Mouse (Mus musculus): ENCODE results near the gene Ddah2. TPM values are rescaled to one million over a fixed set of nuclear protein-coding genes. Genes with fewer than 3 reads are reported as not detected.

The Ddah2 gene
- polyA plus RNA-seq, 1 experiment from 2014 or later = 471 TPM

DNA sequence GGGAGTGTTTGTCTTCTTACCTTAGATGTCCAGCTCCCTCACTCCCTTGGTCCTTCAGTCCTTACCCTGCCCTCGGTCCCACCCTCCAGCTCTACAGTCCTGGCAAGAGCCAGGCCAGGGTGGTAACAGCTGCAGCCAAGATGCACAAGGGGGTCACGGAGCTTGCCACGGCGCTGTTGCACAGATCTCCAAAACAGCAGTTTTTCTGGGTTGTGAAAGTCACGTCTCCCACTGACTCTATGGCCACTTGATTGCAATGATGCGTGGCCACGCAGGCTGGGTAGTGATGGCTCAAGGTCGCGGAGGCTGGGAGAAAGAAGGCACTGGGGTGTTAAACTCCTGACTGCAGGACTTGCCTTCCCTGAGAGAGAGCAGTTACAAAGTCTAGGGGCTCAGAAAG is 12.6 kb downstream of the Ddah2 start:
- 80% methylated on average over 9 of the region's 9 CpGs for WGBS
- no peak for ATAC-seq (ENCODE audit: insufficient number of reproducible peaks, insufficient read depth, low FRiP score, low TSS enrichment)
- H3K36me3 ChIP-seq = no peaks in the 10 kb centered on the region
- no peak overlapping the region for H3K4me2 ChIP-seq (replicated peaks)
- H3K27me3 ChIP-seq = peaks cover 29% of the 10 kb centered on the region
- H3K4me3 ChIP-seq = no peak overlapping the region
- peaks cover 3% of the 10 kb centered on the region for H3K4me1 ChIP-seq
- no peaks in the 10 kb centered on the region for H3K9me3 ChIP-seq
- H3K9ac ChIP-seq = no peak overlapping the region
- no peak overlapping the region for H3K27ac ChIP-seq

DNA sequence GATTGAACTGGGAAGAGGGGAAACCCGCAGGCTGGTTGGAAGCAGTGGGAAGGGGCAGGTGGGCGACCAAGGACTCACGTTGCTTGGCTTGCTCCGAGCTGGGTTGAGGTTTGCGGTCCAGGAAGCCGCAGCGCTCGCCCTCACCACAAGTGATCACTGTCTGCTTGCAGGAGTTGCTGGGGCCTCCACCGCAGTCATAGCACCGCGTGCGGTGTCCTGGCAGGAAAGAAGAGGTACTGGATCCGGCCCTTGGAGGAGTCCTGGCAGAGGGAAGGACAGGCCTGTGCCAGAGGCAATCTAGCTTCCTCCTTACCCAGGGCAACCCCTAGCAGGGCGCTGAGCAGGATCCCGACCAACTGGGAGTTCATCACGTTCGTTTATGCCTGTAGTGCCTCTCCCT is 15.3 kb downstream of the Ddah2 start:
- WGBS = 47% methylated on average over 17 of the region's 17 CpGs
- Histone ChIP-seq H3K36me3 (no peaks in the 10 kb centered on the region), H3K4me2 (replicated peaks) (no peak overlapping the region)

DNA sequence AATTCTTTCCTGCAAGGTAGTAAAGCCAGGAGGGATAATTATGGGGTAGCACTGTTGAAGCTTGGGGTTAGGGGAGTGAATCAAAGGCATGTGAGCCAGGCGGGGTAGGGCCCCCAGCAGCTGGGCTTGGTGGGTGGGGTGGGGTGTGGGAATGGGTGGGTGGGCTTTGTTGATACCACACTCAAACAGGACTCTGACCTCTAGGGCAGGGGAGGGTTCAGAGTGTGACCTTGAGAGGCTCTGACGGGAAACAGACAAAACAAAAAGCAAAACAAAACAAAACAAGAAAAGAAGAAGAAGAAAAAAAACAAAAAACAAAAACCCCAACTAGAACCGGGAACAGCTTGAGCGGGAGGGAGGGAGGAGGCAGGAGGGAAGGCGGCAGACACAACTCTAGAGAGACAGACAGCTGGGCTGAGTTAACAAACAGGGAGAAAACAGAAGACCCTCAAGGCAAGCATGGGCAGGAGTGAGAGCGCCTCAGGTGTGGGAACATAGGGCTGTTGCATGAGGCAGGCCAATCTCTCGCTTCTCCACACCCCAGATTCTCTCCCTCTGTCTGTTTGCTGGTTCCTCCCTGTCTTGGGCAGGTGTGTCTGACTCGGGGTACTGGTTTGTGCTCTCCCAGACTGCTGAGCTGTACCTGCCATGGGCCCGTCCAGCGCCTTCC is 17.8 kb downstream of the Ddah2 start, which contains the start of gene Ly6g6e:
Gene Ly6g6e (plus strand): TSS at position 396 of the 670 bp plus-strand sequence.
- Histone ChIP-seq H3K4me2 (replicated peaks) (peak within 1 kb of the TSS; percentile 24), H3K36me3 (no peaks in the 10 kb centered on the region), H3K27ac (no peak within 1 kb of the TSS), H3K27me3 (peaks cover 27% of the 10 kb centered on the region), H3K9me3 (no peaks in the 10 kb centered on the region), H3K4me3 (peak within 1 kb of the TSS; percentile 14; the same call in 1 of the 2 replicates), H3K9ac (no peak within 1 kb of the TSS), H3K4me1 (peaks cover 23% of the 10 kb centered on the region)
- ATAC-seq (ENCODE audit: insufficient number of reproducible peaks, insufficient read depth, low FRiP score, low TSS enrichment) = no peak
- 16% methylated on average over 10 of the region's 10 CpGs for WGBS

More for the DNA sequence above, 15.3 kb downstream of the Ddah2 start:
- 0 out of 2 replicates have a peak overlapping the region, but pooled peaks have one; percentile 1 for H3K9ac ChIP-seq
- no peak overlapping the region for H3K4me3 ChIP-seq
- H3K9me3 ChIP-seq = no peaks in the 10 kb centered on the region
- peaks cover 26% of the 10 kb centered on the region for H3K27me3 ChIP-seq
- no peak for ATAC-seq (ENCODE audit: insufficient number of reproducible peaks, insufficient read depth, low FRiP score, low TSS enrichment)
- peaks cover 19% of the 10 kb centered on the region for H3K4me1 ChIP-seq
- no peak overlapping the region for H3K27ac ChIP-seq

DNA sequence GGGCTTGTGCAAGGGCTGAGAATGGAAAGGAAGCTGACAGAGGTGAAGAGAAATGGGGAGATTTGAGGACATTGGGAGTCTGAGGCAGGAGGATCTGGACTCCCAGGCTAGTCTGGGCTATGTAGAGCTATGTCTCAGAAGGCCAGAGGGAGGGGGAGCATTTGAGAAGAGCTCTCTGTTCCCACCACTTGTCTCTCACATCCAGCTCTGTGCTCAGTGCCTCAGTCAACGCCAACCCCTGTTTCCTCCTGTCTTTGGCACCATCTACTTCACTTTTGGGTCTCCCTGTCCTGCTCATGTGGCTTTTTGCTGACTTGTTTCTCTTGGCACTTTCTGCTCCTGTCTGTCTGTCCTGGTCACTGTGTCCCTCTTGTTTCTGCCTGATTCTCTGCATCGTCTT is 18.4 kb downstream of the Ddah2 start:
- Histone ChIP-seq H3K9ac (no peak overlapping the region), H3K4me3 (0 out of 2 replicates have a peak overlapping the region, but pooled peaks have one; percentile 14), H3K27me3 (peaks cover 27% of the 10 kb centered on the region), H3K9me3 (no peaks in the 10 kb centered on the region), H3K27ac (no peak overlapping the region), H3K4me1 (peaks cover 23% of the 10 kb centered on the region), H3K4me2 (replicated peaks) (peak overlapping the region; percentile 24), H3K36me3 (no peaks in the 10 kb centered on the region)
- WGBS = 48% methylated on average over 2 of the region's 2 CpGs
- no peak for ATAC-seq (ENCODE audit: insufficient number of reproducible peaks, insufficient read depth, low FRiP score, low TSS enrichment)

DNA sequence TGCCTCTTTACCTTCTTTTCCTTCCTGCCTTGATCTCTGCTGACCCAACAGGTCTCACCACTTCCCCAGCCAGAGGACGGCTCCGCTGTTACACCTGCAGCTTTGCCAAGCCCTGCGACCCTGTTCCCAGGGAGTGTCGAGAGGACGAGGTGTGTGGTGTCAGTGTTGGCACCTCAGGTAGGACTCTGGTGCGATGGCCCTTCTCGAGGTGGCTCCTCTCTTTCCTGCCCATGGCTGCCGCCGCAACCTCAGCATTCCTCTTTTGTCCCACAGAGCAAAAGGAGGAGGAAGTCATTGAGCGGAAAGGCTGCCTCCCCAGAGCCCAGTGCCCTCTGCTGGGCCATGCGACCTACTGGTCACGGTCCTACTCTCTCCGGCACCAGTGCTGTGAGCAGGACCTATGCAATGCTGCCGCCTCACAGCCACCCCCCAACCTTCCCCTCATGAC is 19.0 kb downstream of the Ddah2 start, which contains the start of gene Ly6g6d:
Gene Ly6g6d (minus strand): TSS at position 280 of the 448 bp plus-strand sequence.
- no peak within 1 kb of the TSS for H3K27ac ChIP-seq
- ATAC-seq (ENCODE audit: insufficient number of reproducible peaks, insufficient read depth, low FRiP score, low TSS enrichment) = peak; percentile 54; the same call in 1 of the 2 replicates
- H3K9ac ChIP-seq = no peak within 1 kb of the TSS

DNA sequence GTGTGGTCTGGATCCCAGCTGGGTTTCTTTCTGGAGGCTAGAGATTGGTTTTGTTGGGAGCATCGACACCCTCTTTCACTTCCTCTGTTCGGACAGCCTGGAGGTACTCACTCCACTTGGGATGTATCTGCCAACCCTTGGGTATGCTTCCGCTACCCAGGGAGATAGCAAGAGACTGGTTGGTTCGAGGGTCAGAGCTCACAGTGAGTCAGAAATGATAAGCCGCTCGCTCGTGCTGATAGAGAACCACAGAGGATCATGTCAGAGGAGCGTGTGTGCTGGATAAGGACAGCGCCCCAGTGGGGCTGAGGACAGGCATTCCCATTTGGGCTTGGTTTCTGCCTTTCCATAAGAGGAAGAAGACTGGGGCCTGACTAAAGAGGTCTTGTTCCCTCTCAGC is 20.9 kb downstream of the Ddah2 start:
- 69% methylated on average over 9 of the region's 9 CpGs for WGBS
- Histone ChIP-seq H3K36me3 (no peaks in the 10 kb centered on the region), H3K27me3 (peaks cover 22% of the 10 kb centered on the region), H3K9me3 (no peaks in the 10 kb centered on the region), H3K4me2 (replicated peaks) (no peak overlapping the region), H3K9ac (no peak overlapping the region), H3K4me3 (no peak overlapping the region), H3K4me1 (peaks cover 23% of the 10 kb centered on the region), H3K27ac (no peak overlapping the region)
- ATAC-seq (ENCODE audit: insufficient number of reproducible peaks, insufficient read depth, low FRiP score, low TSS enrichment) = no peak

More for the DNA sequence above, 19.0 kb downstream of the Ddah2 start, which contains the start of gene Ly6g6d:
- Histone ChIP-seq H3K27me3 (peaks cover 27% of the 10 kb centered on the region), H3K4me3 (peak within 1 kb of the TSS; percentile 14; the same call in 1 of the 2 replicates), H3K9me3 (no peaks in the 10 kb centered on the region), H3K4me2 (replicated peaks) (peak within 1 kb of the TSS; percentile 24), H3K36me3 (no peaks in the 10 kb centered on the region), H3K4me1 (peaks cover 23% of the 10 kb centered on the region)
- 9% methylated on average over 14 of the region's 14 CpGs for WGBS

DNA sequence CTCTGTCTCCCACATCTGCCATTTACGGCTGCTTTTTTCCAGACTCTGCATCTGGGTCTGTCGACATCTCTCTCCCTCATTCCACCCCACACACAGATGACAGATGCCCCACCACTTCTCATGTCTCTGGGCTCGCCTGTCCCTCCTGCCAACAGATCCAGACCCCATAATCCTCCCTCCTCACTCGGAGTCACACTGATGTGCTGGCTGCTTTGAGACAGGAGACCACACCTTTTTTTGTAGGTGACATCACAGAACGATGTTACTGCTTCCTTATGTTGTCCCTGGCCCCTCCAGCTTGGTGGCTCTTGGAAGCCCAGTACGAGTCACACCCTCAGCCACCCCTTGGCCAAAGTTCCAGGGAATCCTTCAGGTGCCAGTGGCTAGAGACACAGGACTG is 21.4 kb downstream of the Ddah2 start:
- Histone ChIP-seq H3K36me3 (no peaks in the 10 kb centered on the region), H3K9ac (no peak overlapping the region), H3K4me3 (no peak overlapping the region), H3K27me3 (peaks cover 22% of the 10 kb centered on the region), H3K4me1 (peaks cover 23% of the 10 kb centered on the region), H3K9me3 (no peaks in the 10 kb centered on the region), H3K4me2 (replicated peaks) (no peak overlapping the region), H3K27ac (no peak overlapping the region)
- WGBS = 64% methylated on average over 6 of the region's 6 CpGs
- no peak for ATAC-seq (ENCODE audit: insufficient number of reproducible peaks, insufficient read depth, low FRiP score, low TSS enrichment)

DNA sequence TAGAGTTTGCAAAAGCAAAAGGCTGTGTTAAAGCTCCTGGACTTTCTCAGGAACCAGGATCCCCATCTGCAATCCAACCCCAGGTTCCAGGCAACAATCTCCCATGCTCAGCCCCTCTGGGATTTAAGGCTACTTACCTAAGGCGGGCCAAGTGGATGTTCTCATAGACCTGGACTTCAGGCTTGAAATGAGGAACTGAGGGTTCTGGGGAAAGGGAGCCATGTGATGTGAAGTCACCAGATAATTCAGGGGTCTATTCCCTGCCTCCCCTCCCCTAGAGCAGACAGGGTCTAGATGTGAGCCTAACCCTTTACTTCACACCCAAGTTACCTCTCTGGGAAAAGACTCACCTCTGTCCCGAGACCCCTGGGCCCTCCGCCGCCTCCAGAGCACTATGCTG is 21.9 kb downstream of the Ddah2 start:
- Histone ChIP-seq H3K9me3 (no peaks in the 10 kb centered on the region), H3K36me3 (no peaks in the 10 kb centered on the region), H3K4me2 (replicated peaks) (no peak overlapping the region), H3K9ac (no peak overlapping the region), H3K4me1 (peaks cover 23% of the 10 kb centered on the region), H3K27ac (no peak overlapping the region), H3K4me3 (no peak overlapping the region), H3K27me3 (peaks cover 22% of the 10 kb centered on the region)
- ATAC-seq (ENCODE audit: insufficient number of reproducible peaks, insufficient read depth, low FRiP score, low TSS enrichment) = no peak
- 68% methylated on average over 4 of the region's 4 CpGs for WGBS

DNA sequence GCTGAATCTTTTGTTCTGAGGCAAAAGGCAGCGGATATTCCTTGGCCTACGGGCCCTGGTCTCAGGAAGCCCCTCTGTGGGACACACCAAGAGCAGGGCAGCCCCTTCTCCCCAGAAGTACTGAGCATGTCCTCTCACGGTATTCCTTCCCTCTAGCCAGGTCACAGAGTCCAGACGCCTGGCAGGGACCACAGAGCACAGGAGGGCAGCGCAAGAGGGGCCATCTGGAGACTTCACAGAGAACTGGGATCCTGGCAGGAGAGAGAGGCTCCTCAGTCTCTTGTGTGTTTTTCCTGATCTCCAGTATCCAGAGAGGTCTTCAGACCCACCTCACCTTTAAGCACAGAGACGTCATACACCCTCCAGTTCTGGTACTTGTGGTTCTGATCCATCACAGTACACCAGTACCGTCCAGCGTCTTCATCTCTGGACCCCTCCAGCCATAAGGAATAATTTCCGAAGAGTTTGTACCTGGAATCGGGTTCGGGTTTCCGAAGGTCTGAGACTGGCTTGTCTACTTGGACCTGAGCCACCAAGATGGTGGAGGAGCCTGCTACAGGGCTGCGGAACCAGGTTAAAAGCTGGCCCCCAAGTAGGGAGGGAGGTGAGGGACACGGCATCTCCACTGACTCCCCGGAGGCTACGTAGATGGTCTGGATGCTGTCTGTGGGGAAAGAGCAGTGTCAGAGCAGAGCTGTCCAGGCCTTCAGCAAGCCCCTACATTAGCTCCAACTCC is 24.2 kb downstream of the Ddah2 start:
- peaks cover 4% of the 10 kb centered on the region; the same call in 1 of the 2 replicates for H3K4me1 ChIP-seq
- no peak overlapping the region for H3K27ac ChIP-seq
- no peak overlapping the region for H3K4me2 ChIP-seq (replicated peaks)
- H3K27me3 ChIP-seq = peaks cover 10% of the 10 kb centered on the region
- no peaks in the 10 kb centered on the region for H3K36me3 ChIP-seq
- no peaks in the 10 kb centered on the region for H3K9me3 ChIP-seq
- H3K4me3 ChIP-seq = no peak overlapping the region
- ATAC-seq (ENCODE audit: insufficient number of reproducible peaks, insufficient read depth, low FRiP score, low TSS enrichment) = no peak
- H3K9ac ChIP-seq = no peak overlapping the region
- 82% methylated on average over 16 of the region's 16 CpGs for WGBS

DNA sequence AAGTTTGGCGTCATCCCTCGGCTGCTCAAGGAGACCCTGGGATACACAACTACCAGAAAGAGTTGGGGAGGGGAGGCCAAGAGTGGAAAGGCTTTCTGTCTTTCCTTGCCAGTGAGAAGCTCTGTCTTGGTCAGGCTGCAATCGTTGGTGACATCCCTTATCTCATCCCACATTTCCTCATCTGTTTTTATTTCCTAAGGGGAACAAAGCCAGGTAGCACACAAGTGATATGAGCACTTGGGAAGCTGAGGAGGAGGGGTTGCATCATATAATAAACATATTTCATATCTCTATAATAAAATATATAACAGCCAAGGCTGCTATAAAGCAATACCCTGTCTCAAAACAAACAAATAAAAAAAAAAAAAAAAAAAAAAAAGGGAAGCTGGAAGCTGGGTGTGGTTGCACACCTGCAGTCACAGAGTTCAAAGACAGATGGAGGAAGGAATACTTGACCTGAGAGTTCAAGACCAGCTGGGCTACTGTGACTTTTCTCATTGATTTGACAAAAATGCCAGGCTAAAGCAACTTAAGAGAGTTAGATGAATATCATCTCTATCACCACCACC is 25.2 kb downstream of the Ddah2 start:
- 85% methylated on average over 3 of the region's 3 CpGs for WGBS
- Histone ChIP-seq H3K4me2 (replicated peaks) (no peak overlapping the region), H3K9me3 (no peaks in the 10 kb centered on the region), H3K9ac (no peak overlapping the region), H3K4me3 (no peak overlapping the region), H3K36me3 (no peaks in the 10 kb centered on the region), H3K27ac (no peak overlapping the region), H3K4me1 (0 out of 2 replicates have a peak, but pooled peaks cover 4% of the 10 kb centered on the region), H3K27me3 (peaks cover 6% of the 10 kb centered on the region; the same call in 1 of the 2 replicates)
- ATAC-seq (ENCODE audit: insufficient number of reproducible peaks, insufficient read depth, low FRiP score, low TSS enrichment) = no peak

DNA sequence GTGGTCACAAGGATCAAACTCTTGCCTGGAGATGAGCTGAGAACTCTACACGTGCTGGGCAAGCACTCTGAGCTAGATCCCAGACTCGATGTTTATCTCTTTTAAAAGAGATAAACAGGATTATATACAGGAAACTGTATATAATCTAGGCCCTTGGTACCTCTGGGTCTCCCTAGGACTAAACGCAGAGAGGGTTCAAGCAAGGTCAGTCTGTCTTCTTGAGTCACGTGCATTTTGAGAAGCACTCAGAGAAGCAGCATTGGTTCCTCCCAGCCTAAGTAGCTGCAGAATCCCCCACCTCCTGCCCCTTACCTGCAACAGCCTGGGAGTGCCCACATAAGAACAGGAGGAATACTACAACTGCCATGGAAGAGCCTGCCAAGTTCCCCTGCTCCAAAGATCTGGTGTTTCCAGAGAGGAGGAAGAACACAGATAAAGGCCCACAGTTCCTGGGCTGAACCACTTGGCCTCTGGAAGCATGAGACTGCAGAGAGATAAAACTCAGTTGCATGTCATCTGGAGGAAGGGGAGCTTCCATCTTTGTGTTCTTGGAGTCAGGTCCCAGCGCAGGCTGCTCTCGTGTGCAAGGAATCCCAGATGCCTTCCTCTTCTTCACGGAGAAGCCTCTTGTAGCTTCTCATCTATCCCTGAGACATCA is 26.5 kb downstream of the Ddah2 start, which contains the start of gene Ly6g6f:
Gene Ly6g6f (minus strand): TSS at position 403 of the 658 bp plus-strand sequence.
- H3K4me2 ChIP-seq (replicated peaks) = no peak within 1 kb of the TSS
- H3K4me3 ChIP-seq = no peak within 1 kb of the TSS
- no peak within 1 kb of the TSS for H3K27ac ChIP-seq
- H3K4me1 ChIP-seq = peaks cover 6% of the 10 kb centered on the region
- H3K9ac ChIP-seq = no peak within 1 kb of the TSS
- no peaks in the 10 kb centered on the region for H3K9me3 ChIP-seq
- H3K27me3 ChIP-seq = no peaks in the 10 kb centered on the region
- WGBS = 83% methylated on average over 7 of the region's 7 CpGs
- ATAC-seq (ENCODE audit: insufficient number of reproducible peaks, insufficient read depth, low FRiP score, low TSS enrichment) = no peak
- H3K36me3 ChIP-seq = no peaks in the 10 kb centered on the region

Data from embryonic facial prominence, embryonic 12.5 days (tissue).